Mouse (Mus musculus) stomach, embryonic 16.5 days (tissue): ENCODE data around the gene Hexb. TPM values are rescaled to one million over a fixed set of nuclear protein-coding genes. Genes with fewer than 3 reads are reported as not detected.
A peak's percentile ranks its signal among the peaks of the same experiment; 100 is the strongest.

ENCODE experiments used
- ATAC-seq: fragments of 200-750 bp; cut with Nextera tagmentation; 2 replicates; pipeline ENCODE4 v1.8.0; 2017; ENCODE audit warnings: moderate number of reproducible peaks, moderate TSS enrichment; ENCODE audit not compliant: insufficient read depth, low FRiP score
- H3K27ac ChIP-seq: fragments of 300-500 bp; sonication (generic); 2 replicates; pipeline ENCODE4 v1.5.1; 2014; ENCODE audit warnings: low read length
- H3K27me3 ChIP-seq: fragments of 300-500 bp; sonication (generic); 2 replicates; pipeline ENCODE4 v1.6.1; 2014; ENCODE audit warnings: low read length, control low read depth, mixed read lengths; ENCODE audit not compliant: control insufficient read depth, insufficient read depth
- H3K36me3 ChIP-seq: fragments of 300-500 bp; sonication (generic); 2 replicates; pipeline ENCODE4 v1.6.1; 2014; ENCODE audit warnings: low read length; ENCODE audit not compliant: control insufficient read depth, insufficient read depth
- H3K4me1 ChIP-seq: fragments of 300-500 bp; sonication (generic); 2 replicates; pipeline ENCODE4 v1.6.1; 2014; ENCODE audit warnings: low read length, control low read depth, mixed read lengths; ENCODE audit not compliant: control insufficient read depth, insufficient read depth
- H3K4me2 ChIP-seq: fragments of 300-500 bp; sonication (generic); 2 replicates; pipeline ENCODE4 v1.6.1; 2014; ENCODE audit warnings: low read depth, low read length, mixed read lengths
- H3K4me3 ChIP-seq: fragments of 300-500 bp; sonication (generic); replicated peaks from 2 replicates; pipeline ENCODE4 v1.5.1; 2014; ENCODE audit warnings: mild to moderate bottlenecking, low read length
- H3K9ac ChIP-seq: fragments of 300-500 bp; sonication (generic); 2 replicates; pipeline ENCODE4 v1.6.1; 2014; ENCODE audit warnings: low read length
- H3K9me3 ChIP-seq: fragments of 300-500 bp; sonication (generic); replicated peaks from 2 replicates; pipeline ENCODE4 v1.6.1; 2016; ENCODE audit warnings: low read length, control low read depth; ENCODE audit not compliant: control insufficient read depth
- WGBS: fragments of 180-500 bp; shearing (Covaris S2); extraction: QIAGEN DNeasy Blood & Tissue Kit; methylation state at CpG from one replicate; pipeline ENCODE4 v1.1.7; 2014; 5-methylcytosine and 5-hydroxymethylcytosine counted together
- polyA plus RNA-seq: library from polyadenylated mRNA; unstranded; fragments of >200 nt; fragmentation: Nextera tagmentation; extraction: Ambion mirVana; gene quantifications from 2 replicates; pipeline ENCODE4 v1.2.1, GENCODE M21; 2015

Gene Hexb
- polyA plus RNA-seq, 1 experiment from 2014 or later = 53.1 TPM

- no peaks in the 10 kb centered on the region for H3K27me3 ChIP-seq
- H3K4me3 ChIP-seq = no peak overlapping the region
- no peak overlapping the region for H3K4me2 ChIP-seq
- peaks cover under 1% of the 10 kb centered on the region; the same call in 1 of the 2 replicates for H3K4me1 ChIP-seq
- H3K9ac ChIP-seq = no peak overlapping the region
- WGBS = 72% methylated on average over 3 of the region's 3 CpGs
- H3K36me3 ChIP-seq = no peaks in the 10 kb centered on the region
- H3K9me3 ChIP-seq = peaks cover 6% of the 10 kb centered on the region; the same call in 1 of the 2 replicates
- no peak for ATAC-seq
- H3K27ac ChIP-seq = no peak overlapping the region
These were observed 31.9 kb upstream of the Hexb start for GRCm38 (mm10) chr13:97230101-97230500.

GRCm38 (mm10) chr13:97227795-97228194 lies 29.6 kb upstream of the Hexb start:
- no peak overlapping the region for H3K27ac ChIP-seq
- no peak overlapping the region for H3K4me3 ChIP-seq
- no peak for ATAC-seq
- H3K9ac ChIP-seq = no peak overlapping the region
- no peaks in the 10 kb centered on the region for H3K27me3 ChIP-seq
- H3K9me3 ChIP-seq = peaks cover 6% of the 10 kb centered on the region; the same call in 1 of the 2 replicates
- H3K4me1 ChIP-seq = peaks cover 4% of the 10 kb centered on the region; the same call in 1 of the 2 replicates
- WGBS = 86% methylated on average over 3 of the region's 3 CpGs
- no peak overlapping the region for H3K4me2 ChIP-seq
- no peaks in the 10 kb centered on the region for H3K36me3 ChIP-seq

- Histone ChIP-seq H3K4me3 (peak overlapping the region; percentile 14; the same call in 1 of the 2 replicates), H3K27ac (no peak overlapping the region), H3K4me2 (peak overlapping the region; percentile 41), H3K9ac (no peak overlapping the region; the same call in 1 of the 2 replicates), H3K36me3 (no peaks in the 10 kb centered on the region), H3K27me3 (no peaks in the 10 kb centered on the region), H3K9me3 (peaks cover 6% of the 10 kb centered on the region; the same call in 1 of the 2 replicates), H3K4me1 (peaks cover 4% of the 10 kb centered on the region; the same call in 1 of the 2 replicates)
- 49% methylated on average over 17 of the region's 17 CpGs for WGBS
- no peak for ATAC-seq
These were observed 27.0 kb upstream of the Hexb start for GRCm38 (mm10) chr13:97225130-97225529.

- no peak overlapping the region for H3K27ac ChIP-seq
- no peak; the same call in 1 of the 2 replicates for ATAC-seq
These were observed 26.3 kb upstream of the Hexb start for GRCm38 (mm10) chr13:97224341-97224982.

GRCm38 (mm10) chr13:97223856-97224255 lies 25.7 kb upstream of the Hexb start:
- no peaks in the 10 kb centered on the region for H3K27me3 ChIP-seq
- ATAC-seq = no peak

More at GRCm38 (mm10) chr13:97224341-97224982, 26.3 kb upstream of the Hexb start:
- Histone ChIP-seq H3K36me3 (no peaks in the 10 kb centered on the region), H3K4me2 (no peak overlapping the region), H3K27me3 (no peaks in the 10 kb centered on the region), H3K9me3 (peaks cover 6% of the 10 kb centered on the region; the same call in 1 of the 2 replicates), H3K4me1 (peaks cover 4% of the 10 kb centered on the region; the same call in 1 of the 2 replicates), H3K4me3 (no peak overlapping the region), H3K9ac (no peak overlapping the region)
- whole genome bisulfite sequencing = 57% methylated on average over 10 of the region's 10 CpGs

GRCm38 (mm10) chr13:97220022-97220421 lies 21.9 kb upstream of the Hexb start:
- Histone ChIP-seq H3K4me3 (no peak overlapping the region), H3K36me3 (no peaks in the 10 kb centered on the region), H3K27me3 (no peaks in the 10 kb centered on the region), H3K9me3 (no peaks in the 10 kb centered on the region), H3K9ac (no peak overlapping the region), H3K27ac (no peak overlapping the region), H3K4me2 (no peak overlapping the region), H3K4me1 (peaks cover 3% of the 10 kb centered on the region; the same call in 1 of the 2 replicates)
- 91% methylated on average over 3 of the region's 3 CpGs for WGBS
- no peak for ATAC-seq

More at GRCm38 (mm10) chr13:97223856-97224255, 25.7 kb upstream of the Hexb start:
- H3K9me3 ChIP-seq = peaks cover 6% of the 10 kb centered on the region; the same call in 1 of the 2 replicates
- H3K4me3 ChIP-seq = no peak overlapping the region
- H3K27ac ChIP-seq = no peak overlapping the region
- no peaks in the 10 kb centered on the region for H3K36me3 ChIP-seq
- WGBS = 68% methylated on average over 8 of the region's 8 CpGs
- no peak overlapping the region for H3K9ac ChIP-seq
- no peak overlapping the region for H3K4me2 ChIP-seq
- H3K4me1 ChIP-seq = peaks cover 4% of the 10 kb centered on the region; the same call in 1 of the 2 replicates

- Histone ChIP-seq H3K4me3 (no peak overlapping the region), H3K9me3 (no peaks in the 10 kb centered on the region), H3K9ac (no peak overlapping the region), H3K4me1 (no peaks in the 10 kb centered on the region), H3K36me3 (no peaks in the 10 kb centered on the region), H3K27ac (no peak overlapping the region), H3K4me2 (no peak overlapping the region), H3K27me3 (no peaks in the 10 kb centered on the region)
- 59% methylated on average over 5 of the region's 5 CpGs for WGBS
- ATAC-seq = no peak
These were observed 18.0 kb upstream of the Hexb start for GRCm38 (mm10) chr13:97216196-97216595.

- no peaks in the 10 kb centered on the region for H3K36me3 ChIP-seq
- ATAC-seq = no peak
These were observed 17.4 kb upstream of the Hexb start for GRCm38 (mm10) chr13:97215563-97215962.

GRCm38 (mm10) chr13:97214583-97215268 lies 16.6 kb upstream of the Hexb start:
- no peaks in the 10 kb centered on the region for H3K4me1 ChIP-seq
- H3K4me2 ChIP-seq = no peak overlapping the region
- 64% methylated on average over 3 of the region's 3 CpGs for WGBS
- H3K27me3 ChIP-seq = no peaks in the 10 kb centered on the region
- no peaks in the 10 kb centered on the region for H3K36me3 ChIP-seq
- no peak overlapping the region for H3K27ac ChIP-seq
- ATAC-seq = no peak
- no peaks in the 10 kb centered on the region for H3K9me3 ChIP-seq
- H3K9ac ChIP-seq = no peak overlapping the region
- H3K4me3 ChIP-seq = no peak overlapping the region

More at GRCm38 (mm10) chr13:97215563-97215962, 17.4 kb upstream of the Hexb start:
- no peak overlapping the region for H3K27ac ChIP-seq
- H3K9me3 ChIP-seq = no peaks in the 10 kb centered on the region
- H3K4me1 ChIP-seq = no peaks in the 10 kb centered on the region
- no peaks in the 10 kb centered on the region for H3K27me3 ChIP-seq
- no peak overlapping the region for H3K9ac ChIP-seq
- H3K4me2 ChIP-seq = no peak overlapping the region
- no peak overlapping the region for H3K4me3 ChIP-seq
- 58% methylated on average over 4 of the region's 4 CpGs for WGBS
